Mouse (Mus musculus): ENCODE data around the gene Rtl9. TPM values are rescaled to one million over a fixed set of nuclear protein-coding genes. Genes with fewer than 3 reads are reported as not detected.

Gene Rtl9
- polyA plus RNA-seq (2016; fragmentation: Nextera tagmentation; extraction: Ambion mirVana): 0.04 TPM in 2 replicates

DNA sequence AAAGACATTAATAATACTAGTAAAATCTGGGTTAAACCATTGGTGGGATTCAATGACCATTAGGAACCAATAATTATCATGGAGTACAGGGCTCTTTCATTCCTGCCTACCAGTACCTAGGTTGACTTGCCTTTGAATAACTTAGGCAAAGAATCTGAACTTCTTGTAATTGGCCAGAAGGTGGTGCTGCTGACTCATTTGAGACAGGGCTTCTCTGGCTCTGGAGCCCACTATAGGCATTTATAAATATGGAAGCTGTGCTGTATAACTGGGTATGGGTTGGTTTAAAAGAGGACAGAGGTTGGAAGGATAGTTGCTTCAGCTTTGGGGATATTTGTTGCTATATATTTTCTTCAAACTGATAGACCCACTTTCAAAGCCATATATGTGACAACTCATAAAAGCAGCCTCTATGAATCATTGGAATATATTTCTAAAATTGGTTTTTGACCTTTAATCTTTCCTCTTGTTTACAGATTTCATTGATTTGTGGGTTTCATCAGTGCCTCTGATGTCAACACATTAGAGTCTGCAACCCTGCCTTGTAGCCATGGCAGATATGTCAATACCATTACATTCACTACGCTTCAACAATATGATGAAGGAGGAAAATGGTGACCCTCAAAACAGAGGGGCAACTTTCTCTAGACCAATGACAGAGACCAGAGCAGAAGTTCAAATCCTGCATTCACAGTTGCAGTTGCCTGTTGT is at the start of gene Rtl9:
Gene Rtl9 (plus strand): TSS at position 551 of the 711 bp plus-strand sequence.
- no peaks in the 10 kb centered on the region for H3K36me3 ChIP-seq
- 95% methylated on average over 1 of the region's 1 CpGs for WGBS
- no peaks in the 10 kb centered on the region for H3K9me3 ChIP-seq (replicated peaks)
- no peak within 1 kb of the TSS for H3K9ac ChIP-seq
- peaks cover 36% of the 10 kb centered on the region for H3K27me3 ChIP-seq (replicated peaks)
- no peaks in the 10 kb centered on the region for H3K4me1 ChIP-seq (replicated peaks)
- H3K4me3 ChIP-seq: no peak within 1 kb of the TSS
- H3K27ac ChIP-seq (ENCODE audit: poor library complexity, severe bottlenecking): no peak within 1 kb of the TSS
- no peak for ATAC-seq (ENCODE audit: insufficient number of reproducible peaks, low FRiP score)
- no peak within 1 kb of the TSS for H3K4me2 ChIP-seq

DNA sequence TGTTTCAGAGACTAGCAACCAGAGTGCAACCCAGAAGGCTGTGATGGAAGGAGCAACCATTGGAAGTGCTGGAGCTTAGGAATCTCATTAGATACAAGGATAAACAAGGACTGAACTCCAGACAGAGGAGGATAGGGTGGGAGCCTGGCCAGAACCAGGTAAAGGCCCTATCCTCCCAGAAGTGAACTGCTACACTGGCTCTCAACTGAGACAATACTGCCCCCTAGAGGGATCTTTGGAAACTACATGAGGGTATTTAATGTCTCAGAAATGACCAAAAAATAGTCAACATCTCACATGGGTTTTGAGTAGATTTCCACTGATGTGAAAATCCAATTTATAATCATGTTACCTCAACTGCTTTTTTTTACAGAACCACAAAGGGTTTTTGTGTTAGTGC is 47.9 kb upstream of the Rtl9 start:
- no peak overlapping the region for H3K9ac ChIP-seq
- H3K9me3 ChIP-seq (replicated peaks): no peaks in the 10 kb centered on the region
- no peak overlapping the region for H3K27ac ChIP-seq (ENCODE audit: poor library complexity, severe bottlenecking)
- H3K27me3 ChIP-seq (replicated peaks): no peaks in the 10 kb centered on the region
- ATAC-seq (ENCODE audit: insufficient number of reproducible peaks, low FRiP score): no peak
- H3K4me3 ChIP-seq: no peak overlapping the region
- 0 out of 2 replicates have a peak, but pooled peaks cover 6% of the 10 kb centered on the region for H3K4me1 ChIP-seq (replicated peaks)
- H3K36me3 ChIP-seq: no peaks in the 10 kb centered on the region
- H3K4me2 ChIP-seq: no peak overlapping the region

DNA sequence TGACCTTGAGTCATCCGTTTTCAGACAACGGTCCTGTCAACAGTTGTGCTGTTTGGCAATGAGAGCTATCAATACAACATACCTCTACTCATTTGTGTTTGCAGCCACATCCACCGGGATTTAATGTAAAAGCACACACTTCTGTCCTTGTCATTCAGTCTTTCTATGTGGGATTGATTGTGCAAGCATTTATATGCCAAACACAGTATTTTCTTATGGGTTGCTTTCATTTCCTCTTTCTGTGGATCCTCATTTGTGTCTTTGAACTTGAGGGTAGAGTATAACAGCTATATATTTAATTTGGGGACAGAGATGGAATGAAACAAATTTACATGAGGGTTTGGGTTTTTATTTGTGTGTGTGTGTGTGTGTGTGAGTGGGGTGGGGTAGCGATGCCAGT is 47.5 kb upstream of the Rtl9 start:
- 57% methylated on average over 4 of the region's 4 CpGs for WGBS

DNA sequence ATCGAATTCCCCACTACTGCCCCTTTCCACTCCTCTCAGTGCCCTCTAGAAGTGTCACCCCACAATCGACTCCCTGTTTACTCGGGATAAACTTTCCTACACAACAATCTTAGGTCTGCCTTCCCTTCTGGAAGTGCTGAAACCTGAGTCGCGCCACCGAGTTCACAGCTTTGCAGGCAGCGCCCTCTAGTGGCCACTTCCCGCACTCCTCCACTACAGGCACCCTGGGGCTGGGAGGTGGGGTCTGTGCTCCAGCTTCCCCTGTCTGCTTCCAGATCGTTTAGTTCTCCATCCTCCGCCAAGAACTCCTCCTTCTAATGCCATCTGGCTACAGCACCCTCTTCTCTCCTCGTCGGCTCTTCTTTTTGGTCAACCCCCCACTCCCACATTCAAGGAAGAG is 40.6 kb upstream of the Rtl9 start:
- no peak for ATAC-seq (ENCODE audit: insufficient number of reproducible peaks, low FRiP score)
- no peak overlapping the region for H3K9ac ChIP-seq
- peaks cover 9% of the 10 kb centered on the region; the same call in 1 of the 2 replicates for H3K27me3 ChIP-seq (replicated peaks)
- WGBS: 11% methylated on average over 12 of the region's 12 CpGs
- peak overlapping the region; percentile 65 for H3K4me2 ChIP-seq
- no peak overlapping the region for H3K27ac ChIP-seq (ENCODE audit: poor library complexity, severe bottlenecking)
- no peaks in the 10 kb centered on the region for H3K9me3 ChIP-seq (replicated peaks)
- peak overlapping the region; percentile 29; the same call in 1 of the 2 replicates for H3K4me3 ChIP-seq
- H3K36me3 ChIP-seq: no peaks in the 10 kb centered on the region
- 0 out of 2 replicates have a peak, but pooled peaks cover 2% of the 10 kb centered on the region for H3K4me1 ChIP-seq (replicated peaks)

More for the DNA sequence above, 47.5 kb upstream of the Rtl9 start:
- Histone ChIP-seq H3K4me3 (no peak overlapping the region), H3K9me3 (replicated peaks) (no peaks in the 10 kb centered on the region), H3K4me2 (no peak overlapping the region), H3K4me1 (replicated peaks) (0 out of 2 replicates have a peak, but pooled peaks cover 6% of the 10 kb centered on the region), H3K9ac (no peak overlapping the region), H3K36me3 (no peaks in the 10 kb centered on the region), H3K27ac (ENCODE audit: poor library complexity, severe bottlenecking) (no peak overlapping the region), H3K27me3 (replicated peaks) (no peaks in the 10 kb centered on the region)
- no peak for ATAC-seq (ENCODE audit: insufficient number of reproducible peaks, low FRiP score)

DNA sequence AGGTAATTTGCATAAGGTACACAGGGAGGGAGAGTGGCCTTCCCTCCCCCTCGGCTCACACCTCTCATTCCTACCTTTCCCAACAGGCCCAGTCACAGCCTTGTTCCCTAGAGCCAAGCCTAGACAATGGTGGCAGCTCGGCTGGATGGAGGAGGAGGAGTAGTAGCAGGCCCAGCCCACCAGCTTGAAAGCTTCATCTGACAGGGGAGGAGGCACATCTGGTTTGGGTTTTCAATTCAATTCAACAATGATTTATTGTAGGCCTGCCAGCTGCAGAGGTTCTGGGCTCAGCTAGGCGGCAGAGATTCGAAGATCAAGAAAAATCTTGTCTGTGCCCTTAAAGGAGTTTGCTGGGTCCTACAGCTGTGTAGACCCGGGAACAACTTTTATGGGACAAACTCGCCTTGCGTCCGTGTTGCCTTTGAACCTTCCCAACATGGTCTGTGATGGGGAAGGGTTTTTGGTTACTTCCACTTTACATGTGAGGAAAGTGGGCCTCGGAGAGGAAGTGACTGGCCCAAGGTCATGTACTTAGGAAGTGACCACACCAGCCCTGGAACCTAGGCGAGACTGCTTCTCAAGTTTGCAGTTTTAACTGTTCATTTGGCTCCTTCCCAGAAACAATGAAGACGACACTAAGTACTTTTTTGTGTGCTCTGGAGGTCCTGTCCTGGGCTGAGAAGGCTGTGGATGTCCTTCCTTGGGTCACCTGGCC is 36.6 kb upstream of the Rtl9 start:
- Histone ChIP-seq H3K9ac (no peak overlapping the region), H3K27me3 (replicated peaks) (peaks cover 9% of the 10 kb centered on the region; the same call in 1 of the 2 replicates), H3K27ac (ENCODE audit: poor library complexity, severe bottlenecking) (no peak overlapping the region), H3K4me3 (no peak overlapping the region), H3K9me3 (replicated peaks) (no peaks in the 10 kb centered on the region), H3K4me1 (replicated peaks) (0 out of 2 replicates have a peak, but pooled peaks cover 6% of the 10 kb centered on the region), H3K4me2 (no peak overlapping the region), H3K36me3 (no peaks in the 10 kb centered on the region)
- 71% methylated on average over 11 of the region's 11 CpGs for WGBS
- no peak for ATAC-seq (ENCODE audit: insufficient number of reproducible peaks, low FRiP score)

DNA sequence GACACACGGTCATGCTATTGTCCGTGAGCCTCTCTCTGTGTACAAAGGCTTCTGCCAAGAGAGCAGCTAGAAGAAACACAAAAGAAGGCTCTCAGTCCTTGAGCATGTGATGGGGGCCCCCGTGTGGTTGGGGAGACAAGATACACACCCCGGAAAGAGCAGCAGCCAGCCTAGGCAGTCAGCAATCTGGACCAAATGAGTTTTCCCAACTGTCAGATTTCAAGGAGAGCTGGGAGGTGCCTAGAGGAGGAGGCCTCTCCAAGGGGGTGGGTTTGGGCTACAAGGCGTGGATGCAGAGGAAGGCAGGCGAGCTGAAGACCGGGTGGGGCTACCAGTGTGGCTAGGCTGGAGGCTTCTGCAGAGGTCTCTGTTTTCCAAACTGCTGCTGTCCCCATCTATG is 35.6 kb upstream of the Rtl9 start:
- H3K27ac ChIP-seq (ENCODE audit: poor library complexity, severe bottlenecking): no peak overlapping the region
- H3K36me3 ChIP-seq: no peaks in the 10 kb centered on the region

DNA sequence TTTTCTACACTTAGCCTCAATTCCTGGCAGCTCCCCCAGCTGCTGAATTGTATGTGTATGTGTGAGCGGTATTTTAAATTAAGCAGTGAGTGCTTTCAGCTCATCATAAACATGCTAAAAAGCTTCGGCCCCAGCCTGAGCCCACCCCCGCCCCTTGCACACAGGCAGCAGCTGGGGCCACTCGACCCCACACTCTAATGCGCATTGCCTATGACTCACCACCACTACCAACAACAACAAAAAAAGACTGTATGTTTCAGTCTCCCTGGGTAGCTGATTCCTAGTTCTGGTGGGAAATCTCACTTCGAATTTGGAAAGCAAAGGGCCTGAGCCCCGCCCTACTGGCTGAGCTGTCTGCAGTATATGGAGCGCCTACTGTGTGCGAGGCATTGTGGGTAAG is 35.1 kb upstream of the Rtl9 start:
- Histone ChIP-seq H3K27me3 (replicated peaks) (peaks cover 9% of the 10 kb centered on the region; the same call in 1 of the 2 replicates), H3K4me2 (no peak overlapping the region), H3K36me3 (no peaks in the 10 kb centered on the region), H3K4me1 (replicated peaks) (0 out of 2 replicates have a peak, but pooled peaks cover 6% of the 10 kb centered on the region), H3K27ac (ENCODE audit: poor library complexity, severe bottlenecking) (no peak overlapping the region), H3K9ac (no peak overlapping the region), H3K4me3 (no peak overlapping the region), H3K9me3 (replicated peaks) (no peaks in the 10 kb centered on the region)
- 69% methylated on average over 9 of the region's 9 CpGs for WGBS
- ATAC-seq (ENCODE audit: insufficient number of reproducible peaks, low FRiP score): no peak

More for the DNA sequence above, 35.6 kb upstream of the Rtl9 start:
- 0 out of 2 replicates have a peak, but pooled peaks cover 6% of the 10 kb centered on the region for H3K4me1 ChIP-seq (replicated peaks)
- peaks cover 9% of the 10 kb centered on the region; the same call in 1 of the 2 replicates for H3K27me3 ChIP-seq (replicated peaks)
- H3K4me2 ChIP-seq: no peak overlapping the region
- WGBS: 45% methylated on average over 7 of the region's 7 CpGs
- no peak for ATAC-seq (ENCODE audit: insufficient number of reproducible peaks, low FRiP score)
- H3K9me3 ChIP-seq (replicated peaks): no peaks in the 10 kb centered on the region
- no peak overlapping the region for H3K4me3 ChIP-seq
- no peak overlapping the region for H3K9ac ChIP-seq

DNA sequence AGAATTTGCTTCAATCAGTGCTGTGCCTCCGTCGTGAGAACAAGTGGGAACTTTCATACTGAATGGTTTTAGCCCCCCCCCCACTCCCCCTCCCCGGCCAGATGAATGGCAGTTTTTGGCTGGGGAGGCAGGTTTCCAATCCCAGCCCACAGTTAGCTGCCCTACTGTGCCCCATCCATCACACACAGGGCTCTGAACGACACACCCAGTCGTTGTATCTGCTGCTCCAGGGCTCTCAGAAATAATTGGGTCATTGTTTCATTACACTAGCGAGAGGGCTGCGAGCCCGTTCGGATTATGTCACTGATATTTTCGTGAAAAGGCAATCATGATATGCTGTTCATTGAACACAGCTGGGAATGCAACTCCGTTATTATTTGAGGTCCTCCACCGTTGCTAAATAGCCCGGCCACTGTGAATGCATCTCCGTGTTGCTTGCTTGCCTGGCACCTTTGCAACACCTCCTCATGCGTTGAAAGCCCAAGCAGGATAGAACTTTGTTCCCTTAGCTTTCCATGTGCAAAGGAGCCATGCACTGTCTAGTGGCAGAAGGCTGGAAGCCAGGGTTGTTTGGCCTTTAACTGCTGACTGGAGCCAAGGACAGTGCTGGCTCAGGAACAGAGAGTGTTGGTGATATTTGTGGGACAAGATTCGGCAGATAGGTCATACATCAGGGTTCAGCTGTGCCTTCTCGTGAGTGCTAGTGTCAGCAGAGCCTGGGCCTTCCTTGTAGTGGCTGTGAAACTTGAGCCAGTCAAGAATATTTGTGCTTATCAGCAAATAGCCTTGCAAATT is 32.9 kb upstream of the Rtl9 start:
- Histone ChIP-seq H3K36me3 (no peaks in the 10 kb centered on the region), H3K4me3 (no peak overlapping the region), H3K9ac (no peak overlapping the region), H3K9me3 (replicated peaks) (no peaks in the 10 kb centered on the region), H3K27me3 (replicated peaks) (no peaks in the 10 kb centered on the region; the same call in 1 of the 2 replicates), H3K27ac (ENCODE audit: poor library complexity, severe bottlenecking) (no peak overlapping the region), H3K4me1 (replicated peaks) (0 out of 2 replicates have a peak, but pooled peaks cover 6% of the 10 kb centered on the region), H3K4me2 (no peak overlapping the region)
- ATAC-seq (ENCODE audit: insufficient number of reproducible peaks, low FRiP score): no peak
- 56% methylated on average over 17 of the region's 17 CpGs for WGBS

DNA sequence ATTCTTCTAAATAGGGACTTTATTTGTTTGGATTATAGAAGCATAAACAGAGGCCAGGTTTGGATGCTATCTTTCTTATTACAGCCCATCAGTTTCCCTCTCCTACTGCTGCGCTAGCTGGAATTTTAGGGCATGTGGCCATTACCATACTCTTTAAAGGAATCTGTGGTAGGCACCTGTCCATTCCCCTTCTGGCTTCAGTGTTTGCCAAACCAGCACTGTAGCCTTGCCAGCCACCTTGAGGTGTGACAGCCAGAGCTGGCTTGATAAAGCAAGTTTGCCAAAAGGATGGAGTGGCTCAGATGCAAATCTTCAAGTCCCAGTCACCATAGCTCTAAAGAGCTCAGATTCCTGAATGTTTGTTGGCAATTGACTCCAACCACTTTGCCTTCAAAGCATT is 32.3 kb upstream of the Rtl9 start:
- ATAC-seq (ENCODE audit: insufficient number of reproducible peaks, low FRiP score): no peak
- H3K9ac ChIP-seq: no peak overlapping the region
- no peak overlapping the region for H3K27ac ChIP-seq (ENCODE audit: poor library complexity, severe bottlenecking)
- 0 out of 2 replicates have a peak, but pooled peaks cover 6% of the 10 kb centered on the region for H3K4me1 ChIP-seq (replicated peaks)
- WGBS: 86% methylated on average over 1 of the region's 1 CpGs
- no peak overlapping the region for H3K4me2 ChIP-seq
- H3K9me3 ChIP-seq (replicated peaks): no peaks in the 10 kb centered on the region
- no peak overlapping the region for H3K4me3 ChIP-seq
- no peaks in the 10 kb centered on the region; the same call in 1 of the 2 replicates for H3K27me3 ChIP-seq (replicated peaks)
- no peaks in the 10 kb centered on the region for H3K36me3 ChIP-seq

DNA sequence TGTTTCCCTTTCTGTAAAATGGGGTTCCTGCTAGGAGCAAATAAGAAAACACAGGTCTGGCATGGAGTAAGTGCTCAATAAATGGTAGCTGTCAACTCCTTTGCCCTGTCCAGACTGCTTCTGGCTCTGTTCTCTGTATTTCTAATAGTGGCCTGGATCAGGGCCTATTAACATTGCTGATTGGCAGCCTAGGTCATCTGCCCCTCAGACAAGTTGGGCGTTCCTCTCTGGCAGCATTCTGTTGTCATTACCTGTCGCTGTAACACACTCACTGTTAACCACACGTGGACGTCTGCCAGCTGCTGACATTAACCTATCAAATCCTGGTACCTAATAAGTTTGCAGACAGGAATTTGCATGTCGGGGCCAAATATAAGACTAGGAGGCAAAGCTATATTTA is 31.8 kb upstream of the Rtl9 start:
- no peak overlapping the region for H3K27ac ChIP-seq (ENCODE audit: poor library complexity, severe bottlenecking)
- H3K9ac ChIP-seq: no peak overlapping the region
- 57% methylated on average over 5 of the region's 5 CpGs for WGBS
- no peaks in the 10 kb centered on the region for H3K36me3 ChIP-seq
- no peak overlapping the region for H3K4me3 ChIP-seq
- H3K4me2 ChIP-seq: no peak overlapping the region
- H3K9me3 ChIP-seq (replicated peaks): no peaks in the 10 kb centered on the region
- ATAC-seq (ENCODE audit: insufficient number of reproducible peaks, low FRiP score): no peak
- H3K4me1 ChIP-seq (replicated peaks): 0 out of 2 replicates have a peak, but pooled peaks cover 6% of the 10 kb centered on the region
- no peaks in the 10 kb centered on the region; the same call in 1 of the 2 replicates for H3K27me3 ChIP-seq (replicated peaks)

Data from heart, embryonic 12.5 days (tissue).